Mouse (Mus musculus) spleen, adult 2 months (tissue): ENCODE data around the gene Tyrp1. TPM values are rescaled to one million over a fixed set of nuclear protein-coding genes. Genes with fewer than 3 reads are reported as not detected.

Experiments
- DNase-seq, 2 experiments: peaks; one replicate each; pipeline versions ENCODE4 v3.0.0 to v3.0.0-alpha.2; 2012 to 2021; ENCODE audit warnings: low spot score in 2 of 2, low read depth in 1 of 2
- H3K27ac ChIP-seq: fragments of 200-500 bp; 2 replicates; pipeline ENCODE4 v1.5.1; 2012; ENCODE audit warnings: low read length, inconsistent platforms; ENCODE audit not compliant: insufficient read depth
- H3K27me3 ChIP-seq: fragments of 200-500 bp; 2 replicates; pipeline ENCODE4 v1.6.1; 2012; ENCODE audit warnings: mild to moderate bottlenecking, moderate library complexity, low read length, inconsistent platforms; ENCODE audit not compliant: control insufficient read depth, insufficient read depth
- H3K36me3 ChIP-seq: fragments of 200-500 bp; 2 replicates; pipeline ENCODE4 v1.6.1; 2012; ENCODE audit warnings: mild to moderate bottlenecking, low read length, inconsistent platforms; ENCODE audit not compliant: control insufficient read depth, insufficient read depth
- H3K4me1 ChIP-seq: fragments of 200-500 bp; 2 replicates; pipeline ENCODE4 v1.6.1; 2011; ENCODE audit warnings: inconsistent platforms; ENCODE audit not compliant: control insufficient read depth, insufficient read depth, insufficient read length
- H3K4me3 ChIP-seq: fragments of 200-500 bp; 2 replicates; pipeline ENCODE4 v1.5.1; 2011; ENCODE audit warnings: mild to moderate bottlenecking, inconsistent platforms; ENCODE audit not compliant: insufficient read depth, insufficient read length; ENCODE audit errors: extremely low read depth
- CTCF ChIP-seq: fragments of 200-500 bp; IDR thresholded peaks from 2 replicates; pipeline ENCODE4 v1.5.1; 2011; ENCODE audit warnings: mild to moderate bottlenecking, inconsistent platforms; ENCODE audit not compliant: insufficient read depth, insufficient read length, insufficient replicate concordance; ENCODE audit errors: extremely low read depth
- POLR2A ChIP-seq: fragments of 200-500 bp; IDR thresholded peaks from 2 replicates; pipeline ENCODE4 v1.6.1; 2011; ENCODE audit warnings: low read depth, low read length, inconsistent platforms
- WGBS: fragments of 180-500 bp; shearing (Covaris S2); methylation state at CpG from one replicate; pipeline ENCODE4 v1.1.7; 2018; 5-methylcytosine and 5-hydroxymethylcytosine counted together
- polyA plus RNA-seq: library from polyadenylated mRNA; depleted of rRNA; stranded (reverse); fragments of >200 nt; gene quantifications from 2 replicates; pipeline ENCODE4 v1.2.3, GENCODE M21; 2012; rRNA removed

The Tyrp1 gene
- polyA plus RNA-seq, 1 experiment = 2.4 TPM

DNA sequence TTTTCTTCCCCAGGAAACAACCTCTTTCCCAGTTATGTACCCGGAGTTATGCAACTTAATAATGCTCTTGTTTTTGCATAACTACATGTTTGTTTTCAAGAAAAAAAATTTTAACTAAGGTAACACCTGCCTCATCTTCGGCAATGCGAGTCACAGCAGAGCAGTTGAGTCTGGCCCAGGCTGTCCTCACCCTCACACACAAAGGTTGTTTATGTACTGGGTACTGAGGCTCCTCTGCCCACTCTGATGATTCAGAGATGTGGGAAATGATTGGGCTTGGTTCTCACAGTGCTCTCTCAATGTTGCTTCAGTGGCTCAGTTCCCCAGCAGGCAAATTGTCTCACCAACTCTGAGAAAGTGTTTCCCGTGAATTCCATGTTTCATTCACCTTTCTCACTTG, 52.7 kb downstream of the Tyrp1 start:
- no peak for DNase-seq
- Histone ChIP-seq H3K4me1 (no peaks in the 10 kb centered on the region), H3K27me3 (no peaks in the 10 kb centered on the region), H3K36me3 (no peaks in the 10 kb centered on the region), H3K27ac (no peak overlapping the region), H3K4me3 (no peak overlapping the region)
- whole genome bisulfite sequencing = 74% methylated on average over 4 of the region's 4 CpGs
- TF ChIP-seq POLR2A (no peak), CTCF (no peak)

DNA sequence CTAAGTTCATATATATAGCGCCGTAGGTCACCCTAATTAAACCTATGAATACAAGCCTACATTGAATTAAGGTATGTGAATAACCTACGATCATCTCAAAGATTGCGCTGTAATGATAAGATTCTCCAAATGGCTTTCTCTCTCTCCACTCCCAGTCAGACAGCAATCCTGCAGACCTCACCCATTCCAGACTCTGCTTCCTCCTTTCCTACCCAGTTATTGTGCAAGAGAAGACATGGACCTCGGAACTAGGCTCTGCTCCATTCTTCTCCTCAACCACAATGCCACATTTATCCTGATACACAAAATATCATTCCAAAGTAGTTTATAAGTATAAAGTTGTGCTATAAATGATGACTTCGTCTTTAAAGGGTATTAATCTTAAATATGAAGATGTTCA, 57.1 kb downstream of the Tyrp1 start:
- H3K36me3 ChIP-seq = no peaks in the 10 kb centered on the region
- H3K27ac ChIP-seq = no peak overlapping the region
- DNase-seq = no peak
- no peaks in the 10 kb centered on the region for H3K27me3 ChIP-seq
- no peak overlapping the region for H3K4me3 ChIP-seq
- WGBS = 88% methylated on average over 6 of the region's 6 CpGs
- no peaks in the 10 kb centered on the region for H3K4me1 ChIP-seq
- TF ChIP-seq CTCF = no peak
- TF ChIP-seq POLR2A = no peak

DNA sequence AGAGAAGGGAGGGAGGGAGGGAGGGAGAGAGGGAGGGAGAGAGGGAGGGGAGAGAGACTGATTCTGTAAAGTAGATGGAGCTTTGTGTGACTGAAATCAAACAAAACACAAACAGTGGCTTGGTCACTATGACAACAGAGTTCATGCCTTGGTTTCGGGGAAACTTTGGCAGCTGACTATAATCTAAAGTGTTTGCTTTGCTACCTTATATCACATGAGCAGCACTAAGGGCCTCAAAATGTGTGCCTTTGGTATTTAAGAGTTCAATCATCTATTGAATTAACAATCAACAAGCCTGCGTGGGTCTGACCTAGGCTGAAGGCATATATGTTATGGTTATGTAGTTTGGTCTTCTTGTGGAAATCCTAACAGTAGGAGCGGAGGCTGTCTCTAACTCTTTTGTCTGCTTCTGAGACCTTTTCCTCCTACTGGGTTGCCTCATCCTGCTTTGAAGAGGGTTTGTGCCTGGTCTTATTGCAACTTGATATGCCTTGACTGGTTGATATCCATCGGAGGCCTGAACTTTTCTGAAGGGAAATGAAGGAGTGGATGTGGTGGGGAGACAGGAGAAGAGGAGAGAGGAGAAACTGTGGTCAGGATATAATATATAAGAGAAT, 61.5 kb downstream of the Tyrp1 start:
- Histone ChIP-seq H3K4me3 (no peak overlapping the region), H3K27ac (no peak overlapping the region), H3K36me3 (no peaks in the 10 kb centered on the region), H3K27me3 (no peaks in the 10 kb centered on the region), H3K4me1 (no peaks in the 10 kb centered on the region)
- DNase-seq = no peak
- no peak for TF ChIP-seq CTCF
- 82% methylated on average over 4 of the region's 4 CpGs for WGBS

Other genes starting within 250 kb of the Tyrp1 start
- gene Lurap1l, start 76.5 kb downstream of the Tyrp1 start, polyA plus RNA-seq = 2.4 and 2.7 TPM in 2 replicates